Mouse (Mus musculus) intestine, embryonic 16.5 days (tissue): ENCODE results near the gene Col4a2. TPM values are rescaled to one million over a fixed set of nuclear protein-coding genes. Genes with fewer than 3 reads are reported as not detected.

Experiments used
- polyA plus RNA-seq: library from polyadenylated mRNA; unstranded; fragments of >200 nt; fragmentation: Nextera tagmentation; extraction: Ambion mirVana; gene quantifications from 2 replicates; pipeline ENCODE4 v1.2.1, GENCODE M21; 2015

The Col4a2 gene
- polyA plus RNA-seq, 1 experiment from 2014 or later, result 39.1 TPM

Other genes with a start within 250 kb of the Col4a2 start
- gene Col4a1, start within 50 bp of the Col4a2 start, polyA plus RNA-seq, result 136 and 172 TPM in 2 replicates
- gene Rab20, start 165.9 kb downstream of the Col4a2 start, polyA plus RNA-seq, result 25.5 and 27.6 TPM in 2 replicates
- 96.8 and 105 TPM in 2 replicates for gene Naxd, start 184.7 kb downstream of the Col4a2 start, polyA plus RNA-seq
- 28.6 and 32.5 TPM in 2 replicates for gene Cars2, start 238.0 kb downstream of the Col4a2 start, polyA plus RNA-seq
- gene Ing1, start 242.8 kb downstream of the Col4a2 start, polyA plus RNA-seq, result 21.5 and 22.0 TPM in 2 replicates